Mouse (Mus musculus) G1E (cell line): ENCODE data around the gene Tbc1d8. TPM values are rescaled to one million over a fixed set of nuclear protein-coding genes. Genes with fewer than 3 reads are reported as not detected.

Source experiments
- ATAC-seq: 2 replicates; pipeline ENCODE4 v1.8.0; 2016; ENCODE audit warnings: mild to moderate bottlenecking; ENCODE audit not compliant: insufficient number of reproducible peaks, poor library complexity, low FRiP score, severe bottlenecking; ENCODE audit errors: extremely low read depth
- DNase-seq: peaks from one replicate; pipeline ENCODE4 v3.0.0; 2012; ENCODE audit warnings: low spot score
- H3K27me3 ChIP-seq: 2 replicates; pipeline ENCODE4 v1.6.1; 2012; ENCODE audit warnings: mild to moderate bottlenecking, low read length, inconsistent platforms; ENCODE audit not compliant: insufficient read depth
- H3K36me3 ChIP-seq: replicated peaks from 2 replicates; pipeline ENCODE3; 2012; ENCODE audit warnings: mild to moderate bottlenecking, inconsistent platforms
- H3K4me1 ChIP-seq: 2 replicates; pipeline ENCODE4 v1.6.1; 2012; ENCODE audit warnings: low read depth, low read length, inconsistent platforms, mixed read lengths; ENCODE audit not compliant: insufficient read depth
- H3K4me3 ChIP-seq: 2 replicates; pipeline ENCODE4 v1.5.1; 2012; ENCODE audit warnings: low read depth, mild to moderate bottlenecking, inconsistent platforms, low read length, moderate library complexity, mixed read lengths
- H3K9me3 ChIP-seq: replicated peaks from 2 replicates; pipeline ENCODE4 v1.6.1; 2012; ENCODE audit warnings: inconsistent platforms
- CTCF ChIP-seq: IDR thresholded peaks from 2 replicates; pipeline ENCODE4 v1.5.1; 2012; ENCODE audit warnings: low read depth, low read length, inconsistent platforms, mixed read lengths
- GATA1 ChIP-seq: IDR thresholded peaks from 2 replicates; pipeline ENCODE4 v1.6.1; 2012; ENCODE audit warnings: borderline replicate concordance, low read length, inconsistent platforms, mixed read lengths
- GATA2 ChIP-seq: IDR thresholded peaks from 2 replicates; pipeline ENCODE4 v1.6.1; 2012; ENCODE audit warnings: low read depth, low read length, inconsistent platforms, borderline replicate concordance
- POLR2AphosphoS5 ChIP-seq: IDR thresholded peaks from 2 replicates; pipeline ENCODE4 v1.6.1; 2012; ENCODE audit warnings: low read depth, low read length, inconsistent platforms; ENCODE audit not compliant: insufficient replicate concordance
- TAL1 ChIP-seq: conservative IDR thresholded peaks from 2 replicates; pipeline ENCODE4 v1.6.1; 2012; ENCODE audit warnings: low read depth, low read length, inconsistent platforms, mixed read lengths
- polyA plus RNA-seq: library from polyadenylated mRNA; stranded (reverse); fragments of >175 nt; gene quantifications from 2 replicates; pipeline ENCODE4 v1.2.3, GENCODE M21; 2012
- total RNA-seq, 2 experiments: library from RNA; stranded (forward) in 1 of 2; stranded (reverse) in 1 of 2; fragments of 200-1000 nt in 1 of 2; fragments of >200 nt in 1 of 2; fragmentation: Nextera tagmentation in 1 of 2; gene quantifications; 2 replicates each; pipeline ENCODE4 v1.2.3; 2014 to 2017

Gene Tbc1d8
- total and polyA plus RNA-seq, 3 experiments: 3.5 to 6.9 (median 3.9) TPM

GRCm38 (mm10) chr1:39327546-39327945 lies 151.0 kb downstream of the Tbc1d8 start:
- DNase-seq: no peak
- H3K27me3 ChIP-seq: peaks cover 13% of the 10 kb centered on the region
- ATAC-seq: no peak
- H3K36me3 ChIP-seq: no peaks in the 10 kb centered on the region
- H3K4me3 ChIP-seq: no peak overlapping the region
- TF ChIP-seq GATA2: no peak
- TF ChIP-seq CTCF: no peak
- TF ChIP-seq GATA1: no peak
- no peak for TF ChIP-seq TAL1
- TF ChIP-seq POLR2AphosphoS5: no peak
- H3K9me3 ChIP-seq: no peaks in the 10 kb centered on the region
- H3K4me1 ChIP-seq: no peaks in the 10 kb centered on the region

GRCm38 (mm10) chr1:39325228-39325627 lies 153.3 kb downstream of the Tbc1d8 start:
- H3K36me3 ChIP-seq: no peaks in the 10 kb centered on the region
- no peaks in the 10 kb centered on the region for H3K4me1 ChIP-seq
- DNase-seq: no peak
- H3K9me3 ChIP-seq: no peaks in the 10 kb centered on the region
- H3K4me3 ChIP-seq: no peak overlapping the region
- no peak for TF ChIP-seq GATA2
- H3K27me3 ChIP-seq: 0 out of 2 replicates have a peak, but pooled peaks cover 10% of the 10 kb centered on the region
- no peak for ATAC-seq

- Histone ChIP-seq H3K27me3 (peaks cover 6% of the 10 kb centered on the region; the same call in 1 of the 2 replicates), H3K9me3 (no peaks in the 10 kb centered on the region), H3K4me3 (no peak overlapping the region), H3K36me3 (no peaks in the 10 kb centered on the region), H3K4me1 (no peaks in the 10 kb centered on the region)
- ATAC-seq (no peak), DNase-seq (no peak)
- no peak for TF ChIP-seq GATA1
- TF ChIP-seq GATA2: no peak
- TF ChIP-seq TAL1: no peak
- no peak for TF ChIP-seq POLR2AphosphoS5
- no peak for TF ChIP-seq CTCF
Measured at GRCm38 (mm10) chr1:39321954-39322353, 156.6 kb downstream of the Tbc1d8 start.

Other genes with a start within 250 kb of the Tbc1d8 start
- 2,463 and 2,512 TPM in 2 replicates for gene Rpl31, start 110.9 kb downstream of the Tbc1d8 start, total RNA-seq (2014; fragmentation: Nextera tagmentation)
- 739 and 825 TPM in 2 replicates for gene Rpl31, start 110.9 kb downstream of the Tbc1d8 start, total RNA-seq (2017)
- gene Rpl31, start 110.9 kb downstream of the Tbc1d8 start, polyA plus RNA-seq: 438 and 479 TPM in 2 replicates
- gene Cnot11, start 56.2 kb upstream of the Tbc1d8 start, total RNA-seq (2014; fragmentation: Nextera tagmentation): 44.8 and 46.5 TPM in 2 replicates
- 37.9 and 41.2 TPM in 2 replicates for gene Cnot11, start 56.2 kb upstream of the Tbc1d8 start, total RNA-seq (2017)
- gene Cnot11, start 56.2 kb upstream of the Tbc1d8 start, polyA plus RNA-seq: 117 and 176 TPM in 2 replicates
- 67.1 and 74.4 TPM in 2 replicates for gene Rnf149, start 98.7 kb upstream of the Tbc1d8 start, total RNA-seq (2014; fragmentation: Nextera tagmentation)
- 93.6 and 108 TPM in 2 replicates for gene Rnf149, start 98.7 kb upstream of the Tbc1d8 start, total RNA-seq (2017)
- gene Rnf149, start 98.7 kb upstream of the Tbc1d8 start, polyA plus RNA-seq: 86.8 and 106 TPM in 2 replicates
- not detected in 2 replicates for gene Creg2, start 172.7 kb upstream of the Tbc1d8 start, total RNA-seq (2014; fragmentation: Nextera tagmentation)
- gene Creg2, start 172.7 kb upstream of the Tbc1d8 start, total RNA-seq (2017): 0.05 and 0.06 TPM in 2 replicates
- not detected in 2 replicates for gene Creg2, start 172.7 kb upstream of the Tbc1d8 start, polyA plus RNA-seq
- gene Rfx8, start 242.2 kb upstream of the Tbc1d8 start, total RNA-seq (2014; fragmentation: Nextera tagmentation): not detected in 2 replicates
- 0.22 TPM in 1 of 2 replicates, not detected in the other for gene Rfx8, start 242.2 kb upstream of the Tbc1d8 start, total RNA-seq (2017)
- not detected in 2 replicates for gene Rfx8, start 242.2 kb upstream of the Tbc1d8 start, polyA plus RNA-seq